Mouse (Mus musculus): ENCODE measurements at regions not wholly inside any gene's neighbourhood (a gene's known extent, or its start where the extent isn't known, plus 50 kb on each side); places are given as distances from the start of the nearest gene placed in this dataset.

DNA sequence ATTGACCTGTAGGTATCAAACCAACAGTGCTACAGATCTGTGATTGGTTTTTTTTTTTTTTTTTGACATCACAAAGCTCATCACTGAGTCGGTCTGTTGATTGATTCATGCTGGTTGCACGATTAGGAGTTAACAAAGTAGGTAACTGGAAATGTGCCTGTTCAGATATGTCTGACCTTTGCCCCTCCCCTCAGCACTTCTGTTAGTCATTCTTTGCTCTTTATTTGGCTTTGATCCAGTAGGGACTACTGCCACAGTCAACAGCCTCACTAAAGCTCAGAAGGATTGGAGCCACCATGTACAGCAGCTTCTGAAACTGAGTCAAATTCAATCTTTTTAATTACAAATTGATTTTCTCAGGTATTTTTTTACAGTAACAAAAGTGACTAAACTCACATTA lies 870.7 kb upstream of the Lrfn5 start:
- H3K36me3 ChIP-seq (ENCODE audit: control insufficient read depth, insufficient read depth, low read length), result no peaks in the 10 kb centered on the region
- WGBS, result 63% methylated on average over 2 of the region's 2 CpGs
- H3K4me1 ChIP-seq (ENCODE audit: control insufficient read depth, insufficient read depth, low read length), result no peaks in the 10 kb centered on the region
- no peak overlapping the region for H3K9ac ChIP-seq (replicated peaks; ENCODE audit: low read depth, low read length)
- H3K4me2 ChIP-seq (replicated peaks; ENCODE audit: low read depth, low read length), result no peak overlapping the region
- H3K4me3 ChIP-seq (ENCODE audit: low read depth, low read length), result no peak overlapping the region
- no peaks in the 10 kb centered on the region for H3K9me3 ChIP-seq (ENCODE audit: control insufficient read depth, low read depth, low read length)
- H3K27ac ChIP-seq (ENCODE audit: low read length), result no peak overlapping the region
- H3K27me3 ChIP-seq (ENCODE audit: control insufficient read depth, insufficient read depth, low read length), result no peaks in the 10 kb centered on the region
- no peak for ATAC-seq (ENCODE audit: insufficient number of reproducible peaks, insufficient read depth, low FRiP score, low read depth)

DNA sequence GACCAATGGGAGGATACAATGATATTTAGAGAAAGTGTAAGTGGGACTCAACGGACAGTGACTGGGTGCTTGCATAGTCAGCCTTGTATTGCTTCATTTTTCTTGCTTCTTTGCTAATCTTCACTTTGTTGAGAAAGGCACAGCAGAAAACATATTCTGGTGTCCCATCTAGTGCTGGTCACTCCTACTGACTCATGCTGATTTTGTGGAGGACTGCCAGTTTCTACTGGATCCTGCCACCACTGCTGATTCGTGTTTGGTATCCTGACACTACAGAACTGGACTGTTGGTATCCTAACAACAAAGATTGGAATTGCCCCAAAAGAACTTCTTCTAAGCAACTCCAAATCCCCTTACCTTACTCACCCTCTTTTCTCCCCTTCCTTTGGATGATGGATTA lies 847.2 kb upstream of the Lrfn5 start:
- H3K27ac ChIP-seq (ENCODE audit: low read length), result no peak overlapping the region
- no peak for ATAC-seq (ENCODE audit: insufficient number of reproducible peaks, insufficient read depth, low FRiP score, low read depth)
- H3K4me1 ChIP-seq (ENCODE audit: control insufficient read depth, insufficient read depth, low read length), result no peaks in the 10 kb centered on the region
- no peak overlapping the region for H3K9ac ChIP-seq (replicated peaks; ENCODE audit: low read depth, low read length)
- H3K4me3 ChIP-seq (ENCODE audit: low read depth, low read length), result no peak overlapping the region
- H3K36me3 ChIP-seq (ENCODE audit: control insufficient read depth, insufficient read depth, low read length), result no peaks in the 10 kb centered on the region
- no peak overlapping the region for H3K4me2 ChIP-seq (replicated peaks; ENCODE audit: low read depth, low read length)
- 87% methylated on average over 2 of the region's 2 CpGs for WGBS
- H3K9me3 ChIP-seq (ENCODE audit: control insufficient read depth, low read depth, low read length), result no peaks in the 10 kb centered on the region
- H3K27me3 ChIP-seq (ENCODE audit: control insufficient read depth, insufficient read depth, low read length), result no peaks in the 10 kb centered on the region

DNA sequence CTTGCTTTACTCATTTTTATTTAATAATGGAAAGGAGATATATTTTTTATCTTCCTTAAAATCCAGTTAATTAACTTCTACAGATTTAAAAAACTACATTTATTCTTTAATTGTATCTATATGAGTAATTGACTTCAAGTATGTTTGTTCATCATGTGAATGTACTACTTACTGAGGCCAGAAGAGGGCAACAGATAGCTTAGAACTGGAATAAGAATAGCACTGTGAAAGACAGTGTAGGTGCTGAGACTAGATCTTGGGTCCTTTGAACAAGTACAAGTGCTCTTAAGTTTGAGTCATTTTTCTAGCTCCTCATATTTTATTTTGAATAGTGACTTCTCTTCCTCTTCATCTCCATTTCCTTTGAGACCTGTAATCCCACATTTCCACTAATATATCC lies 838.9 kb upstream of the Lrfn5 start:
- Histone ChIP-seq H3K4me2 (replicated peaks; ENCODE audit: low read depth, low read length) (no peak overlapping the region), H3K9me3 (ENCODE audit: control insufficient read depth, low read depth, low read length) (no peaks in the 10 kb centered on the region), H3K9ac (replicated peaks; ENCODE audit: low read depth, low read length) (no peak overlapping the region), H3K4me1 (ENCODE audit: control insufficient read depth, insufficient read depth, low read length) (no peaks in the 10 kb centered on the region), H3K36me3 (ENCODE audit: control insufficient read depth, insufficient read depth, low read length) (no peaks in the 10 kb centered on the region), H3K27me3 (ENCODE audit: control insufficient read depth, insufficient read depth, low read length) (no peaks in the 10 kb centered on the region), H3K4me3 (ENCODE audit: low read depth, low read length) (no peak overlapping the region), H3K27ac (ENCODE audit: low read length) (no peak overlapping the region)
- ATAC-seq (ENCODE audit: insufficient number of reproducible peaks, insufficient read depth, low FRiP score, low read depth), result no peak

DNA sequence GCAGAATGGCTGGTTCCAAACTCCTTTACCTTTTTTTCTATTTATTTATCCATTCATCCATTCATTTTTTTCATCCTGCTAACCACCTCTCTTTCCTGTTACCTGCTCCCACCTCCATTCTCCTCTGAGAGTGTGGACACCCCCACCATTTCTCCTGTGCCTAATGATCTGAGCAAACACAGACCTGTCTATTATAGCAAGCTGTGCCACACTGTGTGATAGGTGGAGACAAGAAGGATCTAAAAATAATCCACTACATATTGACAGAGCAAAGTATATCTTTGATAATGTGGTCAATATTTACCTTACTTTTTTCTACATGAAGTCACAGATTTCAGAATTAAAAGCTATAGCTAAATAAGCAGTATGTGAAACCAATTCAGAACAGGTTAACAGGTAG lies 805.6 kb upstream of the Lrfn5 start:
- H3K27me3 ChIP-seq (ENCODE audit: control insufficient read depth, insufficient read depth, low read length), result no peaks in the 10 kb centered on the region
- no peaks in the 10 kb centered on the region for H3K4me1 ChIP-seq (ENCODE audit: control insufficient read depth, insufficient read depth, low read length)
- no peak overlapping the region for H3K27ac ChIP-seq (ENCODE audit: low read length)
- no peaks in the 10 kb centered on the region for H3K36me3 ChIP-seq (ENCODE audit: control insufficient read depth, insufficient read depth, low read length)
- no peak overlapping the region for H3K4me3 ChIP-seq (ENCODE audit: low read depth, low read length)
- H3K9ac ChIP-seq (replicated peaks; ENCODE audit: low read depth, low read length), result no peak overlapping the region
- H3K9me3 ChIP-seq (ENCODE audit: control insufficient read depth, low read depth, low read length), result no peaks in the 10 kb centered on the region
- ATAC-seq (ENCODE audit: insufficient number of reproducible peaks, insufficient read depth, low FRiP score, low read depth), result peak; percentile 61; the same call in 1 of the 2 replicates
- no peak overlapping the region for H3K4me2 ChIP-seq (replicated peaks; ENCODE audit: low read depth, low read length)
